Mouse (Mus musculus): Measurements from ENCODE around the gene Prkce. TPM values are rescaled to one million over a fixed set of nuclear protein-coding genes. Genes with fewer than 3 reads are reported as not detected.

Gene Prkce
- polyA plus RNA-seq, 1 experiment, result 4.8 TPM

GRCm38 (mm10) chr17:86306161-86306560 lies 138.6 kb downstream of the Prkce start:
- 39% methylated on average over 7 of the region's 7 CpGs for WGBS
- Histone ChIP-seq H3K4me3 (replicated peaks; ENCODE audit: control insufficient read depth, low read depth, low read length) (no peak overlapping the region), H3K4me1 (ENCODE audit: control insufficient read depth, insufficient read depth, low read length) (no peaks in the 10 kb centered on the region; the same call in 1 of the 2 replicates), H3K27ac (ENCODE audit: control insufficient read depth, insufficient read depth, low read depth, low read length, poor library complexity) (no peak overlapping the region)
- TF ChIP-seq CTCF (IDR thresholded peaks at IDR 0.05; ENCODE audit: control insufficient read depth, insufficient read depth, low read length) (no peak), POLR2A (IDR thresholded peaks at IDR 0.05; ENCODE audit: borderline replicate concordance, control insufficient read depth, low read depth, low read length) (no peak)

- TF ChIP-seq CTCF (IDR thresholded peaks at IDR 0.05; ENCODE audit: control insufficient read depth, insufficient read depth, low read length) (no peak), POLR2A (IDR thresholded peaks at IDR 0.05; ENCODE audit: borderline replicate concordance, control insufficient read depth, low read depth, low read length) (no peak)
- Histone ChIP-seq H3K4me1 (ENCODE audit: control insufficient read depth, insufficient read depth, low read length) (peaks cover 1% of the 10 kb centered on the region; the same call in 1 of the 2 replicates), H3K4me3 (replicated peaks; ENCODE audit: control insufficient read depth, low read depth, low read length) (no peak overlapping the region), H3K27ac (ENCODE audit: control insufficient read depth, insufficient read depth, low read depth, low read length, poor library complexity) (peak overlapping the region; percentile 70)
- WGBS, result 24% methylated on average over 8 of the region's 8 CpGs
Observed at GRCm38 (mm10) chr17:86313413-86314139, 146.0 kb downstream of the Prkce start.

DNA sequence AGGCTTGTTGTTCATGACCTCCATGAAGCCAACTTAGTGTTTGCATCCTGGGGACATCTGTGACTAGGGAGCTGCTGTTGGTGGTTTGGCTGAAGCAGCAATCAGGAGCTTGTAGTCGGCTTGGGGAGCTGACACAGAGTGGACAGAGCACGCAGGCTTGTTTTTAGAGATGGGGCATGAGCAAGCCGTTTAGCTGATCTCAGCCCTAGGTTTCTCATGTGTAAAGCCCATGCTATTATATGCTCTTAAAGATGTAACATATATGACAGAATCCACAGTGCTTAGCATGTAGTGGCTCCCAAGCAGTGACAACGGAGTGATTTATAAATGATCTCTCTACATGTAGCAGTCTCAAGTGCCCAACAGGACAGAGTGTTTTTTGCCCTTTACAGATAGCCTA lies 148.3 kb downstream of the Prkce start:
- Histone ChIP-seq H3K4me1 (ENCODE audit: control insufficient read depth, insufficient read depth, low read length) (peaks cover 1% of the 10 kb centered on the region; the same call in 1 of the 2 replicates), H3K27ac (ENCODE audit: control insufficient read depth, insufficient read depth, low read depth, low read length, poor library complexity) (no peak overlapping the region), H3K4me3 (replicated peaks; ENCODE audit: control insufficient read depth, low read depth, low read length) (no peak overlapping the region)
- WGBS, result 85% methylated on average over 4 of the region's 4 CpGs
- TF ChIP-seq CTCF (IDR thresholded peaks at IDR 0.05; ENCODE audit: control insufficient read depth, insufficient read depth, low read length) (no peak), POLR2A (IDR thresholded peaks at IDR 0.05; ENCODE audit: borderline replicate concordance, control insufficient read depth, low read depth, low read length) (no peak)

GRCm38 (mm10) chr17:86316771-86317170 lies 149.2 kb downstream of the Prkce start:
- peaks cover 1% of the 10 kb centered on the region; the same call in 1 of the 2 replicates for H3K4me1 ChIP-seq (ENCODE audit: control insufficient read depth, insufficient read depth, low read length)
- WGBS, result 86% methylated on average over 5 of the region's 5 CpGs
- H3K4me3 ChIP-seq (replicated peaks; ENCODE audit: control insufficient read depth, low read depth, low read length), result no peak overlapping the region
- TF ChIP-seq POLR2A (IDR thresholded peaks at IDR 0.05; ENCODE audit: borderline replicate concordance, control insufficient read depth, low read depth, low read length) (no peak), CTCF (IDR thresholded peaks at IDR 0.05; ENCODE audit: control insufficient read depth, insufficient read depth, low read length) (no peak)
- no peak overlapping the region for H3K27ac ChIP-seq (ENCODE audit: control insufficient read depth, insufficient read depth, low read depth, low read length, poor library complexity)

DNA sequence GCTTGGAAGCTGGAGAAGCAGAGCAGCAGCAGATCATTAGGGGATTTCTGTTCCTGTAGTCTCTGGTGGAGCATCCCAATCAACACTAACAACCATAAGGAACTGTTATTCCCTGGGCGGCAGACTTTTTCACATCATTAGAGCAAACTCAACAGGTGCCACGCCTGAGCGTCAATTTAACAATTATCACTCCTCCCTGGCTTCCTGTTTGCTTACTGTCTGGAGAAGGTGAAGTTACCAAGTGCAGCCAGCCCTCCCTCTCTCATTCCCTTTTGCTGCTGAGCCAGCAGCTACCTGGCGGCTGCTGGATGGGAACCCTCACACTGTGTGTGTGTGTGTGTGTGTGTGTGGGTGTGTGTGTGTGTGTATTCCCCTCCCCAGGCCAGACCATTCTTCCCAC lies 149.6 kb downstream of the Prkce start:
- TF ChIP-seq CTCF (IDR thresholded peaks at IDR 0.05; ENCODE audit: control insufficient read depth, insufficient read depth, low read length) (no peak), POLR2A (IDR thresholded peaks at IDR 0.05; ENCODE audit: borderline replicate concordance, control insufficient read depth, low read depth, low read length) (no peak)
- peaks cover 1% of the 10 kb centered on the region; the same call in 1 of the 2 replicates for H3K4me1 ChIP-seq (ENCODE audit: control insufficient read depth, insufficient read depth, low read length)
- no peak overlapping the region for H3K4me3 ChIP-seq (replicated peaks; ENCODE audit: control insufficient read depth, low read depth, low read length)
- WGBS, result 58% methylated on average over 4 of the region's 4 CpGs
- H3K27ac ChIP-seq (ENCODE audit: control insufficient read depth, insufficient read depth, low read depth, low read length, poor library complexity), result no peak overlapping the region

- TF ChIP-seq CTCF (IDR thresholded peaks at IDR 0.05; ENCODE audit: control insufficient read depth, insufficient read depth, low read length) (no peak), POLR2A (IDR thresholded peaks at IDR 0.05; ENCODE audit: borderline replicate concordance, control insufficient read depth, low read depth, low read length) (no peak)
- 88% methylated on average over 13 of the region's 13 CpGs for WGBS
- Histone ChIP-seq H3K27ac (ENCODE audit: control insufficient read depth, insufficient read depth, low read depth, low read length, poor library complexity) (no peak overlapping the region), H3K4me3 (replicated peaks; ENCODE audit: control insufficient read depth, low read depth, low read length) (no peak overlapping the region), H3K4me1 (ENCODE audit: control insufficient read depth, insufficient read depth, low read length) (peaks cover 7% of the 10 kb centered on the region)
Observed at GRCm38 (mm10) chr17:86319967-86320602, 152.5 kb downstream of the Prkce start.

GRCm38 (mm10) chr17:86322840-86323239 lies 155.3 kb downstream of the Prkce start:
- WGBS, result 12% methylated on average over 5 of the region's 5 CpGs
- TF ChIP-seq POLR2A (IDR thresholded peaks at IDR 0.05; ENCODE audit: borderline replicate concordance, control insufficient read depth, low read depth, low read length) (no peak), CTCF (IDR thresholded peaks at IDR 0.05; ENCODE audit: control insufficient read depth, insufficient read depth, low read length) (no peak)
- Histone ChIP-seq H3K27ac (ENCODE audit: control insufficient read depth, insufficient read depth, low read depth, low read length, poor library complexity) (peak overlapping the region; percentile 44; the same call in 1 of the 2 replicates), H3K4me3 (replicated peaks; ENCODE audit: control insufficient read depth, low read depth, low read length) (no peak overlapping the region), H3K4me1 (ENCODE audit: control insufficient read depth, insufficient read depth, low read length) (peaks cover 7% of the 10 kb centered on the region)

DNA sequence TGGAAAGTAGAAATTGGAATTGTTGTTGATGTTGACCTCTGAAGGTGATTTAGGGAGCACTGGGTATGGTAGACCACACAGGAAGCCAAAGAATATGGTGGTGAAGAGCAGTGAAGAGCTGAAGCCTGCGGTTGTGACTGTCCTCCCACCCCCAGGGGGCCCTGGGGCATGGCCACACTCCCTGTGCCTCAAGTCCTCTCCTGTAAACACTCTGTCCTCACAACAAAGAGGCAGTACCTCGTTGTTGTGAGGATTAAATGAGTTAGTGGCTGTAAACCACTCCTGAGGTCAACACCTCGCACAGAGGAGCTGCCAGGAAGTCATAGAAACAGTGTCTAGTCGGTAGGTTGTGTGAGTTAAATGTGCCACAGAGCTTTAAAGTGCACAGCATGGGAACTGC lies 155.7 kb downstream of the Prkce start:
- 14% methylated on average over 4 of the region's 4 CpGs for WGBS
- Histone ChIP-seq H3K4me1 (ENCODE audit: control insufficient read depth, insufficient read depth, low read length) (peaks cover 7% of the 10 kb centered on the region), H3K4me3 (replicated peaks; ENCODE audit: control insufficient read depth, low read depth, low read length) (no peak overlapping the region), H3K27ac (ENCODE audit: control insufficient read depth, insufficient read depth, low read depth, low read length, poor library complexity) (peak overlapping the region; percentile 44; the same call in 1 of the 2 replicates)
- TF ChIP-seq POLR2A (IDR thresholded peaks at IDR 0.05; ENCODE audit: borderline replicate concordance, control insufficient read depth, low read depth, low read length), result no peak
- TF ChIP-seq CTCF (IDR thresholded peaks at IDR 0.05; ENCODE audit: control insufficient read depth, insufficient read depth, low read length), result no peak

Measured in bone marrow, adult 2 months (tissue).